Mouse (Mus musculus) bone marrow, adult 2 months (tissue): ENCODE data around the gene Gm21958. TPM values are rescaled to one million over a fixed set of nuclear protein-coding genes. Genes with fewer than 3 reads are reported as not detected.

Source experiments
- H3K27ac ChIP-seq: fragments of 200-500 bp; 2 replicates; pipeline ENCODE4 v1.5.1; 2012; ENCODE audit warnings: low read depth, mild to moderate bottlenecking, control low read depth, inconsistent platforms, low read length; ENCODE audit not compliant: control insufficient read depth, poor library complexity, insufficient read depth
- H3K4me1 ChIP-seq: fragments of 200-500 bp; 2 replicates; pipeline ENCODE4 v1.6.1; 2011; ENCODE audit warnings: low read length; ENCODE audit not compliant: control insufficient read depth, insufficient read depth
- H3K4me3 ChIP-seq: fragments of 200-500 bp; replicated peaks from 2 replicates; pipeline ENCODE3; 2011; ENCODE audit warnings: mild to moderate bottlenecking, low read depth, low read length, control low read depth; ENCODE audit not compliant: control insufficient read depth
- CTCF ChIP-seq: fragments of 200-500 bp; IDR thresholded peaks from 2 replicates; pipeline ENCODE4 v1.5.1; 2011; ENCODE audit warnings: low read length, control low read depth; ENCODE audit not compliant: control insufficient read depth, insufficient read depth
- POLR2A ChIP-seq: fragments of 200-500 bp; IDR thresholded peaks from 2 replicates; pipeline ENCODE4 v1.6.1; 2011; ENCODE audit warnings: low read depth, mild to moderate bottlenecking, control low read depth, low read length, borderline replicate concordance; ENCODE audit not compliant: control insufficient read depth
- WGBS: fragments of 180-500 bp; shearing (Covaris S2); methylation state at CpG from one replicate; pipeline ENCODE4 v1.1.7; 2018; 5-methylcytosine and 5-hydroxymethylcytosine counted together
- polyA plus RNA-seq: library from polyadenylated mRNA; stranded (reverse); fragments of >200 nt; gene quantifications from 2 replicates; pipeline ENCODE4 v1.2.4, GENCODE M21; 2011; ENCODE audit warnings: low replicate concordance; ENCODE audit not compliant: missing spikeins, insufficient read depth, insufficient read length

Gm21958 gene
- polyA plus RNA-seq, 1 experiment = not detected

DNA sequence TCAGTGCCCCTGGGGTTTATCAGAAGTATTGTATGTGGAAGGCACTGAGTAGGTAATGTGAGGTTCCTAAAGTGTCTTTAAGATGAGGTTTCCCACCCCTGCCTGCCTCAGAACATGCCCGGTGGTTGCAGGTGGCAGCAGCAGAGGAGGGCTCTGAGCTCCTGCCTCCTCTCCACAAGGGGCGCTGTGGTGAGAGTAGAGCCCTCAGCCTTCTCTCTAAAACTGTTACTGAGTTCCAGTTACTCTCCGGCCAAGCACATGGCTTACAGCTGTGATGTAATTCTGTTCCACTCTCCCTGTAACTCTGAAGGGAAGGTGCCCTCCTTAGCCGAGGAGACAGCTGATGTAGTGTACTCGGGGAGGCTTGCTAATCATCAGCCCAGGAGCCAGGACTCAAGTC, 31.6 kb upstream of the Gm21958 start:
- Histone ChIP-seq H3K4me1 (no peaks in the 10 kb centered on the region), H3K4me3 (no peak overlapping the region), H3K27ac (no peak overlapping the region)
- 73% methylated on average over 5 of the region's 5 CpGs for WGBS
- TF ChIP-seq POLR2A (no peak), CTCF (peak; percentile 54)

DNA sequence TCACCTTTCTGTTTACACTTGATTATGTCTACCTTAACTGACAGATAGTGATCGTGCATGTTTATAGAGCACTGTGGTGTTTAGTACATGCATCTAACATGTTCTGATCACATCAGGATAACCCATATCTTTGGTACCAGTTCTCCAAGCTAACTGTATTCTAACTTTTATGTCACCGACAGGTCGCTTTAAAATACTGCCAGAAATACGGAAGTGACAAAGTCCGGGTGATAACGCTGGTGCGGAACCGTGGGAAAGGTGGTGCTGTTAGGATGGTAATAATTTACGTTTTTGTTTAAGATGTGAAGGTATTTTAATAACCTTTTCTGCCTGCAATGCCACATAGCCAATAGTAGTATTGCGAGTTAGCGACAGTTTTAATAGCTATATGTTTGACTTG, 27.8 kb upstream of the Gm21958 start:
- Histone ChIP-seq H3K4me3 (no peak overlapping the region), H3K27ac (no peak overlapping the region), H3K4me1 (no peaks in the 10 kb centered on the region)
- TF ChIP-seq CTCF = no peak
- no peak for TF ChIP-seq POLR2A
- WGBS = 94% methylated on average over 11 of the region's 11 CpGs

DNA sequence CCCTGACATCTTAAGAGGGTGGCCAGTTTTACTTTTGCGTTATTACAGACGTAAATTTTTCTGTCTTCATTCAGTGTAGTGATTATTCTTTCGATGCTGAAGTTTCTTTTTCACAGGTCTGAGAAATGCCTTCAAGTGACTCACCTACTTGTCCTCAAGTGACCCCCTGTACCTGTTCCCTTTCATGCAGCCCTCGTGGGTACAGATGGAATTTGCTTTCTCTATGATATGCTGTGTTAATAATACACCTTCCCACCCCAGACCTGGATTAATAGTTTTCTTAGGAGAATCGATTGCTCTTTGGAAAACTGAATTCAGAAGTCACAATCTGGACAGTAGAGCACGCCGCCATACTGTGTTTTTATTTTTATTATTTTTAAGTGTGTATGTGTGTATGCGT, 23.2 kb upstream of the Gm21958 start:
- no peaks in the 10 kb centered on the region; the same call in 1 of the 2 replicates for H3K4me1 ChIP-seq
- TF ChIP-seq CTCF = no peak
- no peak overlapping the region for H3K4me3 ChIP-seq
- WGBS = 94% methylated on average over 8 of the region's 8 CpGs
- H3K27ac ChIP-seq = no peak overlapping the region

DNA sequence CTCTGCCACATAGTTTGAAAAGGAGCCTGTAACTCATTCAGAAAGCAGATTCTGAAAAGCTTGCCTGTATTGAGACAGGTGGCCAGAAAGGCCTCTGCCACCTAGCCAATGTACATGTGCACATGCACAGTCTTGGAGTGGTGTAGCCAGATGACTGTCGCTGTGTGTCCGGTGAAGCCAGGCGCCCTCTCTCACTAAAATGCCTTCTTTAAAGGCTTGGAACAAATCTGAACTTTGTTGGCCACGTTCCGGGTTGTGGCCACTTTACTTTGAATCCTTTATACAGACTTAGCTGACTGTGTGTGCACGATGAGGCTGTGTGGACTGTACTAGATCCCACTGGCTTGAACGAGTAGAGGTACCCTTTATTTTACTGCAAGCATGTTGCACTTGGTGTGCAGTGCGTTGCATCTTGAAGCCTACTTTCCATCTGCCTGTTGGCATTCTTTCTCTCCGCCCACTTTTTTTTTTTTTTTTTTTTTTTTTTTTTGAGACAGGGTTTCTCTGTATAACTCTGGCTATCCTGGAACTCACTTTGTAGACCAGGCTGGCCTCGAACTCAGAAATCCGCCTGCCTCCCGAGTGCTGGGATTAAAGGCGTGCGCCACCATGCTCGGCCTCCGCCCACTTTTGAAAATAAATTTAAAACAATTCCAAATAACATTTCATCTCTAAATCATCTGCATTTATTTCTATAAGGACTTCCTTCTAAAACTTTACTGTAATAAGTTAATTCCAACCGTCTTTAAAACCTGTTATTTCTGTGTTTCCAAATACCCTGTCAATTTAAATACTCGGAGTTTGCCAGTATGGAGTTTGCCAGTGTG, 22.2 kb upstream of the Gm21958 start:
- no peak for TF ChIP-seq POLR2A
- no peak for TF ChIP-seq CTCF
- H3K4me3 ChIP-seq = peak overlapping the region; percentile 95
- H3K27ac ChIP-seq = no peak overlapping the region
- WGBS = 42% methylated on average over 18 of the region's 18 CpGs
- no peaks in the 10 kb centered on the region; the same call in 1 of the 2 replicates for H3K4me1 ChIP-seq

DNA sequence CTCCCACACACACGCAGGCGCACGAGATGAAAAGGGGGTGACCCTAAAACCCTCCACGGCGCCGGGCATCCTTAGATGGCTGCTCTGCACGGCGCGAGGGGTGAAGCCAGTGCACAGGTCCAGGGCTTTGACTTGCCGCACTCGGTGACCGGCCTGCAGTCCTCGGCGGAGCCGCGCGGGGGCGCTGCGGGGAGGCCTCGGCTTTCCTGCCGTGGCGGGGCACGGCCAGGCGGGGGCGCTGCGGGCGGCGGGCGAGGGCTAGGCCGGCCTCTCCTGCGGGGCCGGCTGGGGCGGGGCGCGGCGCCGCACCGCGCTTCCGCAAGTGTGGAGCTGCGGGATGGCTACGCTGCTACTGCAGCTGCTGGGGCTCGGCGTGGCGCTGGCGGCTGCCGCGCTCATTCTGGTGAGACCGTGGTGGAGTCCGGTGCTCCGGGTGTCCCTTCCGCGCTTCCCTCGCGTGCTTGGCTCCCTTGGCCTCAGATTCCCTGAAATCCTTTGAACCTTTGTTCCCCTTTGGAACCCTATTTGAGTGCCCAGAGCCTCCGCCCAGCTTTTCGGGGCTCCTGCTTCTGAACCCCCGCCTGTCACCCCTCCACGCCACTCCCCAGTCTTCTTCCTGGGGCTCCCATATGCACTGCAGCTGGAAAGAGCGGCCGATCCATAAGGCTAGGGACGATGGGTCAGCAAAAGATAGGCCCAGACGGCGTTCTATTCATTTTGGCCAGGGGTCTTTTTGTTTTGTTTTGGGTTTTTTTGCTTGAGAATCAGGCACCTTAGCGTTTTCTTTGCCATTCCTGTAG, 21.3 kb upstream of the Gm21958 start, which contains the start of the genes Exosc8 and Alg5:
Gene Exosc8, minus strand, starts transcription at position 147 of the 800 bp plus-strand sequence.
Gene Alg5, plus strand, starts transcription at position 293 of the 800 bp plus-strand sequence.
- WGBS = under 1% methylated on average over 65 of the region's 65 CpGs
- peak within 1 kb of the TSS; percentile 99 for H3K27ac ChIP-seq
- H3K4me1 ChIP-seq = no peaks in the 10 kb centered on the region; the same call in 1 of the 2 replicates
- peak within 1 kb of the TSS; percentile 95 for H3K4me3 ChIP-seq
- peak; percentile 61; the same call in 1 of the 2 replicates for TF ChIP-seq POLR2A
- peak; percentile 96 for TF ChIP-seq CTCF

DNA sequence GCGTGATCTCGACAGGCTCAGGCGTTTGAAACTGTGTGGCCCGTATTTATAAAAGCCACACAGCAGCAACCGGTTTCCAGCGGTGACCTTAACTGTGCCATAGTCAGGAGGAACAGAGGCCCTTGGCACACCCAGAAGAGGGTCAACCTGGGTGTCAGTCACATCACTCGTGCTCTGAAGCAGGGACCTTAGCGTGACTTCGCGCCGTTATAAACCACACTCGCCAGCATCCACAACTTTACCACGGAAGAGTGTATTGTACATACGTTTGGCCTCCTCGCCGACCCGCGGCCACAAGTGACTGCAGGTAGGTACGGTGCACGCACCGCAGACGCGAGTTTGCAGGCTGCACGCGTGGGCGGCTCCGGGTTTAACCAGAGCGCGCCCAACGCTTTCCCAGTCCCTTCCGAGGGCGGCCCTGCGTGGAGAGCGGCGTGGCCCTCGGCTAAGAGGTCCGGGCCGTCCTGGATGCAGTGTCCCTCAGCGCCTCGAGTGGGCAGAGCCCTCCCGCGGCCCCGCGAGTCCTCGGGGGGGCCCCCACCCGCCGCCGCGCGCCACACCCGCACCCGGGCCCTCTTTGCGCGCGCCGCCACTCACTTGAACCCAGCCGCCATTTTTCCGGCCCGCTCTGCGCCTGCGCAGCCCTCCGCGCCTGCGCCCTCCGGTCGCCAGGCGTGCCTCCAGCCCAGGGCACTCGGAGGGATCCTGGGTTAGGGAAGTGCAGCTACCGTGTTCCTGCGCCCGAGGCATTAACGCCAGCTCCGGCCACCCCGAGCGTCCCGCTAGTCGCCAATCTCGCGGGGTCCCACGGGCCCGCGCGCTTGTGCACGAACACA, 20.5 kb upstream of the Gm21958 start:
- Histone ChIP-seq H3K4me1 (no peaks in the 10 kb centered on the region; the same call in 1 of the 2 replicates), H3K4me3 (peak overlapping the region; percentile 95), H3K27ac (peak overlapping the region; percentile 99)
- 1% methylated on average over 84 of the region's 84 CpGs for WGBS
- TF ChIP-seq CTCF = no peak
- TF ChIP-seq POLR2A = peak; percentile 91; the same call in 1 of the 2 replicates

DNA sequence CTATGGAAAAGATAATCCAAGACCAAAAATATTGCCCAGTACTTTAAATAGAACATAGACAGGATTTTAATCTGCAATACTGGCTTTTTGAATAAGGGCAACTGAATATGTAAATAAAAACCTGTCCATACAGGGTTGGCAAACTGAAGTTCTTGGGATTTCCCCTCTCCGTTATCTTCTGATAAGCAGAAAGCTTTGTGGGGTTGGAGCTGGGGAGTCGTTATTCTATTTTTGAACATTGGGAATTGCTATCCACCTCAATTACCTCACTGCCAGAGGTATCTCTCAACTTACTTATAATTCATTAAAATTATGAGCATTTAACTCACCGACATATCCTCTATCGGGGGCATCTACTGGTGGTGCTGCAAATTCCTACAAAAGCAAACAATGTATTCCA, 18.2 kb upstream of the Gm21958 start:
- TF ChIP-seq CTCF = no peak
- TF ChIP-seq POLR2A = no peak
- Histone ChIP-seq H3K27ac (no peak overlapping the region), H3K4me1 (no peaks in the 10 kb centered on the region; the same call in 1 of the 2 replicates), H3K4me3 (no peak overlapping the region)
- 79% methylated on average over 4 of the region's 4 CpGs for WGBS
